In genomic region chr12:76496324-76496723, GRCm38 (mm10) we compare ENCODE assay signal across 8 mouse cellular contexts. TPM values are rescaled to one million over a fixed set of nuclear protein-coding genes. Genes with fewer than 3 reads are reported as not detected.
A peak's percentile ranks its signal among the peaks of the same experiment; 100 is the strongest.
DNase-seq lines count a peak whose midpoint lies in the region; ATAC-seq and TF ChIP-seq lines count a peak whose summit lies in the region.

No protein-coding gene starts in this region.

- H3K4me2 ChIP-seq in forebrain, postnatal 0 days (ENCODE audit: low read depth) = no peak overlapping the region
- H3K4me2 ChIP-seq in intestine, embryonic 16.5 days (ENCODE audit: low read depth, low read length) = peak overlapping the region; percentile 32; the same call in 1 of the 2 replicates
- H3K4me2 ChIP-seq in liver, postnatal 0 days (ENCODE audit: low read depth, low read length) = no peak overlapping the region

- no peak overlapping the region for H3K9ac ChIP-seq in forebrain, postnatal 0 days
- no peak overlapping the region for H3K9ac ChIP-seq in intestine, embryonic 16.5 days (ENCODE audit: low read depth, low read length)
- H3K9ac ChIP-seq in liver, postnatal 0 days (replicated peaks) = no peak overlapping the region

- WGBS in forebrain, postnatal 0 days = 29% methylated on average over 12 of the region's 12 CpGs
- WGBS in intestine, embryonic 16.5 days = 27% methylated on average over 12 of the region's 12 CpGs
- WGBS in liver, postnatal 0 days (ENCODE audit: insufficient replicate concordance) = 26% methylated on average over 12 of the region's 12 CpGs

- H3K27ac ChIP-seq in forebrain, postnatal 0 days (ENCODE audit: low read depth, low read length) = no peak overlapping the region
- H3K27ac ChIP-seq in intestine, embryonic 16.5 days (ENCODE audit: low read length) = no peak overlapping the region
- no peak overlapping the region for H3K27ac ChIP-seq in liver, postnatal 0 days (ENCODE audit: low read depth)

- no peaks in the 10 kb centered on the region for H3K4me1 ChIP-seq in forebrain, postnatal 0 days (ENCODE audit: insufficient read depth)
- H3K4me1 ChIP-seq in intestine, embryonic 16.5 days (ENCODE audit: control insufficient read depth, insufficient read depth, low read length) = peaks cover 6% of the 10 kb centered on the region; the same call in 1 of the 2 replicates
- peaks cover 2% of the 10 kb centered on the region; the same call in 1 of the 2 replicates for H3K4me1 ChIP-seq in liver, postnatal 0 days (ENCODE audit: insufficient read depth)

- H3K9me3 ChIP-seq in forebrain, postnatal 0 days (ENCODE audit: low read length) = no peaks in the 10 kb centered on the region
- H3K9me3 ChIP-seq in intestine, embryonic 16.5 days (ENCODE audit: control insufficient read depth, low read length) = 0 out of 2 replicates have a peak, but pooled peaks cover under 1% of the 10 kb centered on the region
- no peaks in the 10 kb centered on the region for H3K9me3 ChIP-seq in liver, postnatal 0 days (ENCODE audit: low read length)

- H3K36me3 ChIP-seq in forebrain, postnatal 0 days (ENCODE audit: insufficient read depth) = no peaks in the 10 kb centered on the region
- H3K36me3 ChIP-seq in intestine, embryonic 16.5 days (ENCODE audit: control insufficient read depth, insufficient read depth, low read length) = no peaks in the 10 kb centered on the region
- no peaks in the 10 kb centered on the region for H3K36me3 ChIP-seq in liver, postnatal 0 days (replicated peaks; ENCODE audit: insufficient read depth, low read length)

- no peak for ATAC-seq in forebrain, postnatal 0 days
- ATAC-seq in intestine, embryonic 16.5 days = no peak
- ATAC-seq in liver, postnatal 0 days = no peak

- H3K27me3 ChIP-seq in forebrain, postnatal 0 days (ENCODE audit: insufficient read depth, low read length) = no peaks in the 10 kb centered on the region
- H3K27me3 ChIP-seq in intestine, embryonic 16.5 days (replicated peaks; ENCODE audit: control insufficient read depth, insufficient read depth, low read length) = no peaks in the 10 kb centered on the region
- H3K27me3 ChIP-seq in liver, postnatal 0 days (ENCODE audit: insufficient read depth, low read length) = no peaks in the 10 kb centered on the region

- DNase-seq in adrenal gland, adult (ENCODE audit: inconsistent age in 2 of 2, low spot score in 1 of 2) = peak; percentile 40 to 84
- no peak for DNase-seq in adrenal gland, adult 8-10 months
- peak; percentile 74 for DNase-seq in B cell, adult 2 months
- DNase-seq in c-Kit-positive CD71-positive TER-119-negative erythroid progenitor cells, embryonic 14.5 days (ENCODE audit: low read depth) = peak; percentile 33
- peak; percentile 71 for DNase-seq in forebrain, postnatal 0 days
- DNase-seq in liver, postnatal 0 days = peak; percentile 66
- peak; percentile 40 for DNase-seq in right cerebral cortex, postnatal 14 days

- no peak overlapping the region for H3K4me3 ChIP-seq in forebrain, postnatal 0 days (ENCODE audit: low read depth, low read length)
- H3K4me3 ChIP-seq in intestine, embryonic 16.5 days (ENCODE audit: low read length) = no peak overlapping the region
- no peak overlapping the region for H3K4me3 ChIP-seq in liver, postnatal 0 days (ENCODE audit: low read depth, low read length)

- TF ChIP-seq CTCF in forebrain, postnatal 0 days (IDR thresholded peaks at IDR 0.05; ENCODE audit: low read depth) = peak; percentile 59
- peak; percentile 84 for TF ChIP-seq CTCF in liver, postnatal 0 days (IDR thresholded peaks at IDR 0.05; ENCODE audit: low read depth)

- no peak for TF ChIP-seq EP300 in liver, postnatal 0 days (IDR thresholded peaks at IDR 0.05; ENCODE audit: low read depth)

RNA-seq across cellular contexts. Expression of gene Plekhg3, which starts 34.4 kb away (rescaled TPM):
- 10 to 100 TPM; 10.8 to 23.4 (median 16.2) TPM for total RNA-seq in adrenal gland, adult 8-10 months (2022)
- total RNA-seq in forebrain, postnatal 0 days (2014; rRNA removed) = 4.1 and 6.2 TPM in 2 replicates
- polyA plus RNA-seq in forebrain, postnatal 0 days (2015; fragmentation: Nextera tagmentation; extraction: Ambion mirVana) = 0.53 and 1.1 TPM in 2 replicates
- 8.8 and 9.3 TPM in 2 replicates for polyA plus RNA-seq in intestine, embryonic 16.5 days (2015; fragmentation: Nextera tagmentation; extraction: Ambion mirVana)
- 3.3 and 3.7 TPM in 2 replicates for polyA plus RNA-seq in liver, postnatal 0 days (2015; fragmentation: Nextera tagmentation; extraction: Ambion mirVana)
